Mouse (Mus musculus) myocyte (in vitro differentiated cells): ENCODE measurements at regions not wholly inside any gene's neighbourhood (a gene's known extent, or its start where the extent isn't known, plus 50 kb on each side); places are given as distances from the start of the nearest gene placed in this dataset.

Source experiments
- H3K27me3 ChIP-seq: one replicate; pipeline ENCODE4 v1.6.1; 2011; ENCODE audit not compliant: control insufficient read depth, insufficient read depth, insufficient read length
- H3K36me3 ChIP-seq: one replicate; pipeline ENCODE4 v1.6.1; 2011; ENCODE audit not compliant: control insufficient read depth, insufficient read depth
- H3K4me2 ChIP-seq: one replicate; pipeline ENCODE4 v1.6.1; 2011; ENCODE audit warnings: low read depth, control low read depth
- H3K4me3 ChIP-seq: one replicate; pipeline ENCODE4 v1.5.1; 2011; ENCODE audit warnings: mild to moderate bottlenecking, control low read depth, moderate library complexity
- H3K79me2 ChIP-seq: one replicate; pipeline ENCODE4 v1.6.1; 2011; ENCODE audit not compliant: control insufficient read depth, insufficient read depth
- H3ac ChIP-seq: one replicate; pipeline ENCODE4 v1.6.1; 2011; ENCODE audit not compliant: control insufficient read depth, insufficient read length
- CEBPB ChIP-seq: IDR thresholded peaks from 2 replicates; pipeline ENCODE4 v1.6.1; 2011; ENCODE audit warnings: mild to moderate bottlenecking, moderate library complexity; ENCODE audit not compliant: poor library complexity, insufficient read depth, severe bottlenecking
- E2F4 ChIP-seq: IDR thresholded peaks from one replicate; pipeline ENCODE4 v1.6.1; 2011; ENCODE audit warnings: mild to moderate bottlenecking, control low read depth, moderate library complexity; ENCODE audit not compliant: insufficient read depth
- MAX ChIP-seq: IDR thresholded peaks from one replicate; pipeline ENCODE4 v1.6.1; 2011; ENCODE audit warnings: low read depth, mild to moderate bottlenecking, control low read depth
- MYOD1 ChIP-seq, 3 experiments: IDR thresholded peaks; one replicate each; pipeline ENCODE4 v1.6.1; 2011; ENCODE audit warnings: control low read depth in 2 of 3, low read depth in 2 of 3, mild to moderate bottlenecking in 2 of 3, moderate library complexity in 1 of 3; ENCODE audit not compliant: insufficient read length in 2 of 3, control insufficient read depth in 1 of 3
- MYOG ChIP-seq, 3 experiments: IDR thresholded peaks; one replicate each; pipeline ENCODE4 v1.6.1; 2011; ENCODE audit warnings: control low read depth in 2 of 3, low read depth in 2 of 3, mild to moderate bottlenecking in 2 of 3; ENCODE audit not compliant: insufficient read length in 2 of 3, control insufficient read depth in 1 of 3, insufficient read depth in 1 of 3
- POLR2A ChIP-seq: IDR thresholded peaks from one replicate; pipeline ENCODE4 v1.6.1; 2011; ENCODE audit warnings: low read depth, mild to moderate bottlenecking, control low read depth, moderate library complexity; ENCODE audit not compliant: insufficient read length
- POLR2AphosphoS2 ChIP-seq: IDR thresholded peaks from one replicate; pipeline ENCODE4 v1.6.1; 2011; ENCODE audit warnings: low read depth, control low read depth; ENCODE audit not compliant: insufficient read length
- REST ChIP-seq: IDR thresholded peaks from one replicate; pipeline ENCODE4 v1.6.1; 2011; ENCODE audit warnings: mild to moderate bottlenecking, control low read depth, moderate library complexity; ENCODE audit not compliant: insufficient read depth, insufficient read length
- SRF ChIP-seq: IDR thresholded peaks from one replicate; pipeline ENCODE4 v1.6.1; 2011; ENCODE audit warnings: low read depth; ENCODE audit not compliant: control insufficient read depth, insufficient read length
- TCF12 ChIP-seq: IDR thresholded peaks from one replicate; pipeline ENCODE4 v1.6.1; 2011; ENCODE audit warnings: mild to moderate bottlenecking, control low read depth; ENCODE audit not compliant: poor library complexity, insufficient read depth, severe bottlenecking
- TCF3 ChIP-seq: IDR thresholded peaks from one replicate; pipeline ENCODE4 v1.6.1; 2011; ENCODE audit warnings: low read depth, control low read depth; ENCODE audit not compliant: insufficient read length
- USF1 ChIP-seq: IDR thresholded peaks from one replicate; pipeline ENCODE4 v1.6.1; 2011; ENCODE audit warnings: low read depth, mild to moderate bottlenecking, control low read depth, moderate library complexity

GRCm38 (mm10) chr5:139598715-139599114, 55.4 kb downstream of the Uncx start:
- TF ChIP-seq POLR2A, result no peak
- TF ChIP-seq TCF3, result no peak
- TF ChIP-seq MYOG (IDR thresholded peaks at IDR 0.05; ENCODE audit: control insufficient read depth in 1 of 3, insufficient read depth in 1 of 3, insufficient read length in 2 of 3, low read depth in 2 of 3), result no peak
- TF ChIP-seq TCF12, result no peak
- no peak for TF ChIP-seq CEBPB
- TF ChIP-seq MAX, result no peak
- H3K27me3 ChIP-seq, result peaks cover 43% of the 10 kb centered on the region

GRCm38 (mm10) chr5:139599191-139599937, 56.1 kb downstream of the Uncx start:
- peaks cover 45% of the 10 kb centered on the region for H3K27me3 ChIP-seq
- TF ChIP-seq CEBPB (no peak), E2F4 (no peak), SRF (no peak), MYOD1 (IDR thresholded peaks at IDR 0.05; ENCODE audit: control insufficient read depth in 1 of 3, insufficient read length in 2 of 3, low read depth in 2 of 3) (no peak), TCF3 (no peak), TCF12 (no peak), USF1 (no peak), MYOG (IDR thresholded peaks at IDR 0.05; ENCODE audit: control insufficient read depth in 1 of 3, insufficient read depth in 1 of 3, insufficient read length in 2 of 3, low read depth in 2 of 3) (no peak), MAX (no peak), REST (no peak), POLR2A (no peak), POLR2AphosphoS2 (no peak)
- no peak overlapping the region for H3K4me2 ChIP-seq
- H3K4me3 ChIP-seq, result no peak overlapping the region
- no peaks in the 10 kb centered on the region for H3K36me3 ChIP-seq
- H3ac ChIP-seq, result no peak overlapping the region
- no peaks in the 10 kb centered on the region for H3K79me2 ChIP-seq

More at GRCm38 (mm10) chr5:139598715-139599114, 55.4 kb downstream of the Uncx start:
- H3K79me2 ChIP-seq, result no peaks in the 10 kb centered on the region
- H3K4me3 ChIP-seq, result no peak overlapping the region
- no peaks in the 10 kb centered on the region for H3K36me3 ChIP-seq
- no peak overlapping the region for H3ac ChIP-seq
- no peak overlapping the region for H3K4me2 ChIP-seq

GRCm38 (mm10) chr5:139600213-139600612, 56.9 kb downstream of the Uncx start:
- H3K4me3 ChIP-seq, result no peak overlapping the region
- no peaks in the 10 kb centered on the region for H3K79me2 ChIP-seq
- no peak overlapping the region for H3ac ChIP-seq
- no peak for TF ChIP-seq MYOG (IDR thresholded peaks at IDR 0.05; ENCODE audit: control insufficient read depth in 1 of 3, insufficient read depth in 1 of 3, insufficient read length in 2 of 3, low read depth in 2 of 3)
- TF ChIP-seq USF1, result no peak
- TF ChIP-seq E2F4, result no peak
- no peak for TF ChIP-seq CEBPB
- no peak for TF ChIP-seq REST
- TF ChIP-seq TCF3, result no peak
- TF ChIP-seq POLR2A, result no peak
- TF ChIP-seq MAX, result no peak
- TF ChIP-seq POLR2AphosphoS2, result no peak
- no peak for TF ChIP-seq MYOD1 (IDR thresholded peaks at IDR 0.05; ENCODE audit: control insufficient read depth in 1 of 3, insufficient read length in 2 of 3, low read depth in 2 of 3)
- no peak for TF ChIP-seq TCF12
- TF ChIP-seq SRF, result no peak
- H3K36me3 ChIP-seq, result no peaks in the 10 kb centered on the region
- H3K4me2 ChIP-seq, result no peak overlapping the region
- H3K27me3 ChIP-seq, result peaks cover 47% of the 10 kb centered on the region

- Histone ChIP-seq H3K27me3 (peaks cover 60% of the 10 kb centered on the region), H3K36me3 (no peaks in the 10 kb centered on the region), H3K4me3 (no peak overlapping the region), H3K4me2 (no peak overlapping the region), H3ac (no peak overlapping the region), H3K79me2 (no peaks in the 10 kb centered on the region)
- TF ChIP-seq MYOD1 (IDR thresholded peaks at IDR 0.05; ENCODE audit: control insufficient read depth in 1 of 3, insufficient read length in 2 of 3, low read depth in 2 of 3), result no peak
- no peak for TF ChIP-seq REST
- no peak for TF ChIP-seq TCF12
- TF ChIP-seq E2F4, result no peak
- no peak for TF ChIP-seq TCF3
- no peak for TF ChIP-seq MAX
- TF ChIP-seq USF1, result no peak
- no peak for TF ChIP-seq SRF
- TF ChIP-seq MYOG (IDR thresholded peaks at IDR 0.05; ENCODE audit: control insufficient read depth in 1 of 3, insufficient read depth in 1 of 3, insufficient read length in 2 of 3, low read depth in 2 of 3), result no peak
- no peak for TF ChIP-seq CEBPB
- TF ChIP-seq POLR2A, result no peak
- TF ChIP-seq POLR2AphosphoS2, result no peak
Measured at GRCm38 (mm10) chr5:139602860-139603259, 59.6 kb downstream of the Uncx start.
